Mouse (Mus musculus): ENCODE data around the gene Tspan32. TPM values are rescaled to one million over a fixed set of nuclear protein-coding genes. Genes with fewer than 3 reads are reported as not detected.
A peak's percentile ranks its signal among the peaks of the same experiment; 100 is the strongest.

Gene Tspan32
- total RNA-seq, 2 experiments from 2014 or later = not detected

DNA sequence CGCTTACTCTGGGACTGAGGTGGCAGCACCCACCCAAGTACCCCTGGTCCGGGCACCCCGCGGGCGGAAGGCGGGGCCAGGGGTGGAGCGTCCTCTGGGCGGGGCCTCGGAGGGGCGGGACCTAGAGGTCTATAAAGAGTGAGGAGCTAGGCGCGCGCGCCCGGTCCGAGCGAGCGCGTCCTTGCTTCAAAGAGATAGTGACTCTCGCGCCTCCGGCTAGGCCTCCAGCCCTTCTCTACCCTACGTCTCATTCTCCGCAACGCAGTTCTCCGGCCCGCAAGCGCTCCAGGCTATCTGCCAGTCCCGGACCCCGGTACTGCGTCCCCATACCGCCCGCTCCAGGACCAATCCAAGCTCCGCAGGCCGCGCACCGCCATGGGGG lies 47.8 kb downstream of the Tspan32 start, which contains the start of gene Cd81:
TSS of gene Cd81 (plus strand) at position 114 of the 382 bp plus-strand sequence.
- intact Hi-C loops (cut with DNase I) = no loop called here
- DNase-seq = peak; percentile 84

- peak; percentile 82 for DNase-seq
- intact Hi-C loops (cut with DNase I) = no loop called here
Measured at GRCm38 (mm10) chr7:143053008-143053899, 48.4 kb downstream of the Tspan32 start.

GRCm38 (mm10) chr7:143053961-143054611 lies 49.2 kb downstream of the Tspan32 start:
- no peak for DNase-seq
- intact Hi-C loops (cut with DNase I) = no loop called here

- intact Hi-C loops (cut with DNase I) = no loop called here
- DNase-seq = no peak
Measured at GRCm38 (mm10) chr7:143054612-143054965, 49.7 kb downstream of the Tspan32 start.

GRCm38 (mm10) chr7:143055001-143055400 lies 50.2 kb downstream of the Tspan32 start:
- intact Hi-C loops (cut with DNase I) = no loop called here
- DNase-seq = no peak

GRCm38 (mm10) chr7:143055499-143056186 lies 50.8 kb downstream of the Tspan32 start:
- intact Hi-C loops (cut with DNase I) = no loop called here
- peak; percentile 43 for DNase-seq

DNA sequence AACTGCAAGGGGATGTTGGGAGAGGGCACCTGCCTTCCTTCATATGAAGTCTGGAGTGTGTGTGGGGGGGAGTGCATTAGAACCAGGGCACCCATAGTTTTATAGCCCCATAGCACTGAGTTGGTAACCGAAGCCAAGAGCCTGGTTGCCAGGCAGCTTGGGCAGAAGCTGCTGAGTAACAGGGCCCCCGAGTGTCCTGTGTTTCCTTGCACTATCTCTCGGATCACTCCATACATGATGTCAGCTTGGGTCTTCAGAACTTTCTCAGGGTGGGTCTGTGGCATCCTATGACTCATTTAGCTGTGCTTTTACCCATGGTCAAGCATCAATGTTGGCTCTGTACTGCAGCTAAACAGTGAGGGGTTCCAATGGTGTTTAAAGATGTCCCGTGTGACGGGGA lies 52.2 kb downstream of the Tspan32 start:
- intact Hi-C loops (cut with DNase I) = no loop called here
- DNase-seq = no peak

GRCm38 (mm10) chr7:143057667-143058220 lies 52.9 kb downstream of the Tspan32 start:
- no peak for DNase-seq
- intact Hi-C loops (cut with DNase I) = no loop called here

- intact Hi-C loops (cut with DNase I) = no loop called here
- no peak for DNase-seq
Measured at GRCm38 (mm10) chr7:143058221-143058697, 53.4 kb downstream of the Tspan32 start.

DNA sequence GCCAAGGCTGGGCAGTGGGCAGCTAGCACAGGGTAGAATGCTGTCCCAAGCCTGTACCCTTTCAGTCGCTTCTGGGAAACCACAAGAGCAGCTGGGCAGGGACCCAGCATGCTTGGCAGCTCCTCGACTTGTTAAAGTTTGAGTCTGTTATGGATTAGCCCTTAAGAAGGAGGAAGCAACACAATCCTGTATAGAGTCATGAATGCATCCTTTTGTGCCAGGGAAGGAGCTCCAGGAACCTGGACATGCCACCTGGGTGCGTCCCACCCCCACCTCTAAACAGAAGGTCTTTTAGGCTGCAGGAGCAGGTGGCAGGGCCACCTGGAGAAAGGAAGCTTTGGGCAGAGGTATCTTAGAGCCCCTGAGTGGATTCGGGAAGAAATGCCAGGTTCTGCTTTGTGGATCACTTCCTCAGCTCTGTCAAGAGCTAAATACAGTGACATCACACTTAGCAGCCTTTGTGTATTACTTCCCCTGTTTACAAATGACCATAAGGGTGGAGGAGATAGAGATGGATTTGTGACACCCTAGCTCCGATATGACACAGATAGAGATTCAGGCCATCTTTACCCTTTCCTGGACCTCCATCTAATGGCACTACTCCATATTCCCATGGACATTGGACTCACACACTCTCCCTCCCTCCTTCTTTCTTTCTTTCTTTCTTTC lies 54.5 kb downstream of the Tspan32 start:
- peak; percentile 66 for DNase-seq
- intact Hi-C loops (cut with DNase I) = no loop called here

DNA sequence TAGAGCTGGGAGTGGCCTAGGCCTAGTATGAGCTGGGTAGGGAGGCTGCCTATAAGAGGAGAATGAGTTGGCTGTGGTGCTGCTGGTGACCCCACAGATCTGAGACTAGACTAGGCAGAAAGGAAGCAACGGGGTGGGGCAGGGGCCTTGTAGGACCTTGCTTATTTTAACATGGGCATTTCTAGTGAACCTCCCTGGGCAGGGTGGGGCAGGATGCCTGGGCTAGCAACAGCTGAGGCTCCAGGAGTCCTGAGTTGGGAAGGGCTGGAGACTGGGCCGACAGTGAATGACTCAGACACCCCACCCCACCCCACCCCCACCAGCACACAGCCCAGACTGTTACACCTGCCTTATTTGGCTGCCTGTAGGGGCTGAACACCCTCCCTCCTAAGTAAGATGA lies 57.9 kb downstream of the Tspan32 start:
- DNase-seq = no peak
- intact Hi-C loops (cut with DNase I) = no loop called here

GRCm38 (mm10) chr7:143064226-143064625 lies 59.4 kb downstream of the Tspan32 start:
- DNase-seq = peak; percentile 61
- intact Hi-C loops (cut with DNase I) = no loop called here

- no peak for DNase-seq
- intact Hi-C loops (cut with DNase I) = no loop called here
Measured at GRCm38 (mm10) chr7:143065692-143066091, 60.8 kb downstream of the Tspan32 start.

GRCm38 (mm10) chr7:143067469-143067868 lies 62.6 kb downstream of the Tspan32 start:
- intact Hi-C loops (cut with DNase I) = no loop called here
- no peak for DNase-seq

- DNase-seq = peak; percentile 46
- intact Hi-C loops (cut with DNase I) = no loop called here
Measured at GRCm38 (mm10) chr7:143067897-143068296, 63.1 kb downstream of the Tspan32 start.

GRCm38 (mm10) chr7:143068316-143068881 lies 63.6 kb downstream of the Tspan32 start:
- peak; percentile 93 for DNase-seq

GRCm38 (mm10) chr7:143068882-143069591 lies 64.2 kb downstream of the Tspan32 start, which contains the start of gene Tssc4:
Gene Tssc4 (plus strand): TSS chr7:143069249.
- intact Hi-C loops (cut with DNase I) = no loop called here
- DNase-seq = peak; percentile 99

More at GRCm38 (mm10) chr7:143068316-143068881, 63.6 kb downstream of the Tspan32 start:
- intact Hi-C loops (cut with DNase I) = no loop called here
